Mouse (Mus musculus) mature B cell (primary cell): ENCODE measurements around the gene Glis2.

ENCODE experiments used
- in situ Hi-C: fragments of 300-500 bp; cut with MboI; formaldehyde crosslinking; loops from 2 replicates; pipeline ENCODE4 v1.14.3; 2019

Glis2 gene

GRCm38 (mm10) chr16:4656571-4657081 is 62.1 kb downstream of the Glis2 start:
- in situ Hi-C loops = no loop called here

- in situ Hi-C loops = no loop called here
Observed at GRCm38 (mm10) chr16:4658781-4659245, 64.3 kb downstream of the Glis2 start.

- in situ Hi-C loops = no loop called here
Observed at GRCm38 (mm10) chr16:4659326-4659725, 64.8 kb downstream of the Glis2 start.

- in situ Hi-C loops = no loop called here
Observed at GRCm38 (mm10) chr16:4661605-4662004, 67.1 kb downstream of the Glis2 start.

- in situ Hi-C loops = no loop called here
Observed at GRCm38 (mm10) chr16:4663806-4664205, 69.3 kb downstream of the Glis2 start.

GRCm38 (mm10) chr16:4665726-4666125 is 71.2 kb downstream of the Glis2 start:
- in situ Hi-C loops = no loop called here

- in situ Hi-C loops = no loop called here
Observed at GRCm38 (mm10) chr16:4667190-4667808, 72.8 kb downstream of the Glis2 start.

- in situ Hi-C loops = no loop called here
Observed at GRCm38 (mm10) chr16:4670317-4670716, 75.8 kb downstream of the Glis2 start.

GRCm38 (mm10) chr16:4674091-4674490 is 79.6 kb downstream of the Glis2 start:
- in situ Hi-C loops = no loop called here
